Mouse (Mus musculus): Measurements from ENCODE around the gene Pou2f1.

- TF ChIP-seq CTCF (conservative IDR thresholded peaks at IDR 0.05; ENCODE audit: insufficient read depth, insufficient read length, low read depth, low read length) (no peak), POLR2A (IDR thresholded peaks at IDR 0.05; ENCODE audit: low read depth, low read length) (no peak)
Measured at GRCm38 (mm10) chr1:165985743-165986360, 16.6 kb downstream of the Pou2f1 start.
